Mouse (Mus musculus): ENCODE measurements around the gene Actl11. TPM values are rescaled to one million over a fixed set of nuclear protein-coding genes. Genes with fewer than 3 reads are reported as not detected.
A peak's percentile ranks its signal among the peaks of the same experiment; 100 is the strongest.

The Actl11 gene
- polyA plus RNA-seq, 1 experiment, result not detected

DNA sequence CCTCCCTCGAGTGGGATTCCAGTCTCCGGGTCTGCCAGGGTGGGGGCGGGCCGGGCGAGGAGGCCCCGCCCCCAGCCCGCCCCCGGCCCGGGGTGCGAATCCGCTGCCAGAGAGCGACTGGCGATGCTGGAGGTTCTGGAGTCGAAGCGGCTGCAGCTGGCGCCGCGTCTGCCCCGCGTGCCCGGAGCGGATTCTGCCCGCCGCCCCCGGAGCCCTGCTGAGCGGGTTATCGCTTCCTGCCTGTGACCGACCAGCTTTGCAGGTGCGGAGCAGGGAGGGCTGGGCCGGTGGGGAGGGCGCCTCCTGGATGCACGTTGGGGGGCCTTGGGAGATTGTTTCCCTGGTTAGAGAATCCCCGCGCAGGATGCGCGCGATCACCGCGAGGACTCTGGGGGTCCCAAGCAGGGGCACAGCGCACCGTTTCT is 7.5 kb downstream of the Actl11 start:
- Histone ChIP-seq H3K4me3 (replicated peaks) (peak overlapping the region; percentile 81), H3K4me1 (peaks cover 19% of the 10 kb centered on the region), H3K27me3 (replicated peaks) (peaks cover 93% of the 10 kb centered on the region), H3K36me3 (replicated peaks; ENCODE audit: low read length) (no peaks in the 10 kb centered on the region), H3K9me3 (no peaks in the 10 kb centered on the region)
- no peak for TF ChIP-seq FLI1 (IDR thresholded peaks at IDR 0.05; ENCODE audit: low read length)

- H3K9me3 ChIP-seq, result no peaks in the 10 kb centered on the region
- no peaks in the 10 kb centered on the region for H3K36me3 ChIP-seq (replicated peaks; ENCODE audit: low read length)
- peaks cover 93% of the 10 kb centered on the region for H3K27me3 ChIP-seq (replicated peaks)
- H3K4me3 ChIP-seq (replicated peaks), result peak overlapping the region; percentile 81
- TF ChIP-seq GATA1 (IDR thresholded peaks at IDR 0.05; ENCODE audit: borderline replicate concordance, low read length) (no peak), FLI1 (IDR thresholded peaks at IDR 0.05; ENCODE audit: low read length) (no peak)
- H3K4me1 ChIP-seq, result peaks cover 19% of the 10 kb centered on the region
These were observed 8.1 kb downstream of the Actl11 start for GRCm38 (mm10) chr9:107936215-107936822.

DNA sequence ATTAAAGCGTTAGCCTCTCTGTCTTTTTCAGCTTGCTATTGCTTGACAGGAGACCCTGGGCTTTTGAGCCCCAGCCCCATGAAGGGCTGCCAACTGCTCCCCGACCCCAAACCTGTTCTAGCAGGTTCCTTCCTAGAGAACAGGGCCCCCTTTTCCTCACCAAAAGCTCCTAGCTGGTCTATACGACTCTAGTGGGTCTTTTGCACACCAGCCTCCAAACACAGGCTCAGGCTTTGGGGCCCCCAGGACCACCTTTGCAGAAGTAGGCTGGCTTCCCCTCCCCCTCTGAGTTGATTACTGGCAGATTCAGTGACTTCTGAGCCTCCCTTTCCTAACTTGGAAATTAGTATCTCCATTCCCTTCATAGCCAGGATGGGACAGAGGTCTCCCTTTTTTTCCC is 8.6 kb downstream of the Actl11 start:
- Histone ChIP-seq H3K36me3 (replicated peaks; ENCODE audit: low read length) (no peaks in the 10 kb centered on the region), H3K4me3 (replicated peaks) (no peak overlapping the region), H3K4me1 (peaks cover 19% of the 10 kb centered on the region), H3K27me3 (replicated peaks) (peaks cover 91% of the 10 kb centered on the region), H3K9me3 (no peaks in the 10 kb centered on the region)
- TF ChIP-seq GATA1 (IDR thresholded peaks at IDR 0.05; ENCODE audit: borderline replicate concordance, low read length), result no peak
- TF ChIP-seq FLI1 (IDR thresholded peaks at IDR 0.05; ENCODE audit: low read length), result no peak

DNA sequence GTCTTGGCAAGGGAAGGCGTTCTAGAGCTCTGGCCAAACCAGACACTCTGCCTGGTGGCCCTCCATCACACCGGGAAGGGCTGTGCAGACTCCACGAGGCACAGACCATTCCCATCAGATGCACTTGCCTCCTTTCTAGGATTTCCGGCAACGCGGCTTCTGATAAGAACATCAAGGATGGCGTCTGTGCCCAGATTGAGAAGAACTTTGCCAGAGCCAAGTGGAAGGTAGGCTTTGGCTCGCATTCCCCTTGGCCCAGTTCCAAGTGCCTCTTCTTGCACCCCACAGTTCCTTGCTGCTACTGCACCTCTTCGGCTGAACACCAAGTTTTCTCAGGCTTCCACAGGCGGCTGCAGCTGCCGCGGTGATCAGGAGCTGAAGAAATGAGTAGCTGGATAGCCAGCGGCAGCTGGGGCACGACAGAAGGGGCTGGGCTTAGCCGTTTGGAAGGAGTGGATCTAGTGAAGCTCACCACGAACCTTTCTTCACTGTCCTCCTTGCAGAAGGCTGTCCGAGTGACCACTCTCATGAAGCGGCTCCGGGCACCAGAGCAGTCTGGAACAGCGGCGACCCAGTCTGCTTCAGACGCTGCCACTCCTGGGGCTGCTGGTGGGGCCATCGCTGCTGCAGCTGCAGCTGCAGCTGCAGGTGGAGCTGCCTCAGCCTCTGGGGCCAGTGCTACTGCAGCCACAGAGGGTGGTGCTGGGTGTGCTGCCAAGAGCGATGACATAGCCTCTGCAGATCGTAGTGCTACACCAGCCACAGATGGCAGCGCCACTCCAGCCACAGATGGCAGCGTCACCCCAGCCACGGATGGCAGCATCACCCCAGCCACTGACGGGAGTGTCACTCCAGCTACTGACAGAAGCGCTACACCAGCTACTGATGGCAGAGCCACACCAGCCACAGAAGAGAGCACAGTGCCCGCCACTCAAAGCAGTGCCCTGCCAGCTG is 19.2 kb downstream of the Actl11 start:
- no peak for TF ChIP-seq GATA1 (IDR thresholded peaks at IDR 0.05; ENCODE audit: borderline replicate concordance, low read length)
- no peak for TF ChIP-seq FLI1 (IDR thresholded peaks at IDR 0.05; ENCODE audit: low read length)
- H3K9me3 ChIP-seq, result no peaks in the 10 kb centered on the region
- peaks cover 32% of the 10 kb centered on the region for H3K27me3 ChIP-seq (replicated peaks)
- peaks cover 41% of the 10 kb centered on the region for H3K4me1 ChIP-seq
- H3K4me3 ChIP-seq (replicated peaks), result peak overlapping the region; percentile 29
- no peaks in the 10 kb centered on the region for H3K36me3 ChIP-seq (replicated peaks; ENCODE audit: low read length)

DNA sequence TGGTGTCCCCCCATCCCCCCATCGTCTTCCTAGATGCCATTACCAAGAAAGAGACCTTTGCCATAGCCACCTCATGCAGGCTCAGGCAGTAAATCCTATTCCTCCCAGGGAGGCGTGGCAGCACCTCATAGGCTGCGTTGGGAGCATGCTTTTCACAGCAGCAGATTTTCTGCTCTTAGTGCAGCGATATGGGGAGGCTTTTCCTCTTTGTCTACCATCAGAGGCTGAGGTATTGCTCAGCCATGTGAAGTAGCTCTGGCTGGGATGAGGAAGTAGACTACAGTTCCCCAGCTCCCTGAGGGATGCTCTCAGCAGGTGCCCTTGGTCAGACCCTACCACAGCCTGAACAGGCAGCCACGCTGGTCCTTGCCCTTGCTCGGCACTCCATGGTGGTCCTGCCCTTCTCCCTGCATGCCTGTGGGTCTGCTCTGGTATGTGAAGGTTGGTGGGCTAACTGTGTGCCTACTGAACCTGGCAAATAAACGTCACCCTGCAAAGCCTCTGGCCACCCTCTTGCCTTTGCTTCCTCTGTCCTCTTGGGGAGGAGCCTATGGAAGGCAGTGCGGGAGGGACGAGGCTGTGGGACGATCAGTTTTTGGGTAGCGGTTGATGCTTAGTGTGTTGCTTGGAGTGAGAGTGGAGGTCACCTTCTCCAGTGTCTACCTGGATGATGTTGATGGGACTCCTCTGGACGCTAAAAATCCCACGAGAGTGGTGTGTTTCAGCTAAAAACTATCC is 21.1 kb downstream of the Actl11 start:
- Histone ChIP-seq H3K36me3 (replicated peaks; ENCODE audit: low read length) (peaks cover 7% of the 10 kb centered on the region), H3K4me3 (replicated peaks) (peak overlapping the region; percentile 5), H3K27me3 (replicated peaks) (peaks cover 31% of the 10 kb centered on the region), H3K9me3 (no peaks in the 10 kb centered on the region), H3K4me1 (peaks cover 46% of the 10 kb centered on the region)
- TF ChIP-seq GATA1 (IDR thresholded peaks at IDR 0.05; ENCODE audit: borderline replicate concordance, low read length), result no peak
- no peak for TF ChIP-seq FLI1 (IDR thresholded peaks at IDR 0.05; ENCODE audit: low read length)

GRCm38 (mm10) chr9:107949922-107950235 is 21.6 kb downstream of the Actl11 start, which contains the start of gene Traip:
Traip (plus strand) TSS chr9:107950136.
- Histone ChIP-seq H3K4me1 (peaks cover 46% of the 10 kb centered on the region), H3K4me3 (replicated peaks) (peak within 1 kb of the TSS; percentile 99), H3K27me3 (replicated peaks) (peaks cover 31% of the 10 kb centered on the region), H3K36me3 (replicated peaks; ENCODE audit: low read length) (peaks cover 7% of the 10 kb centered on the region), H3K9me3 (no peaks in the 10 kb centered on the region)
- TF ChIP-seq FLI1 (IDR thresholded peaks at IDR 0.05; ENCODE audit: low read length) (no peak), GATA1 (IDR thresholded peaks at IDR 0.05; ENCODE audit: borderline replicate concordance, low read length) (no peak)

DNA sequence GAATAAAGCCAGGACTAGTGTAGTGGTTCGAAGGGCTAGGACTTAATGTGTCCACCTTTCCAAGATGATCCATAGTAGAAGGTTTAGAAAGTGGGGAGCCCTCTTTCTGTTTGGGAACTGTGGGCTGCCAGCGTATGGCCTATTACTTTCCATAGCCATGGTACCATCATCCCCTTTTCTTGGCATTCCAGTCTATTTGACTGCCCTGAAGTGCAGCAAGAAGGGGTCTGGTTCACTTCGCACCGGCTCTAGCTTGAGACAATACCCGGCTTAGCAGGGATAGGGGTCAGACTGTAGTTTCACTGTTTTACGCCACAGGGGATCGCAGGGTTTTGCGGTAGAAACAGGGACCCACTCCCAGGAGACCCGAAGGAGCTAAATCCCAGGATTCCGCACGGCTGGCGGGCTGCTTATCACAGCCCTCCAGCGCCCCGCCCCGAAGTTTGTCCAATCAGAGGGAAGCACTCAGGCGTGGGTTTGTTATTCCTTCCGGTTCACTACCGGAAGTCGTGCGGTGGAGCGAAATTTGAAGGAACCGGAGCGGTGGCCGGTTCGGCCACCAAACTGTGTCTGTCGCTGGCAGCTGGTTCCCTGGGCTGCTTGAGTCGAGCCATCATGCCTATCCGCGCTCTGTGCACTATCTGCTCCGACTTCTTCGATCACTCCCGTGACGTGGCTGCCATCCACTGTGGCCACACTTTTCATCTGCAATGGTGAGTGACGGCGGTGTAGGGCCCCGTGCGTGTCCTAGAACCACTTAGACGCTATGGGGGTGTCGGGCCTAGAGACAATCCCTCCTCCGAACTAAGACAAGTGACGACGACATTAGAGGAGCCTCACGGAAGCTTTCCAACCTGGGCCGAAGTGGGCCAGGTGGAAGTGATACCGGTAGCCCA is 22.4 kb downstream of the Actl11 start:
- Histone ChIP-seq H3K9me3 (no peaks in the 10 kb centered on the region), H3K27me3 (replicated peaks) (peaks cover 23% of the 10 kb centered on the region), H3K4me3 (replicated peaks) (peak overlapping the region; percentile 99), H3K4me1 (peaks cover 46% of the 10 kb centered on the region), H3K36me3 (replicated peaks; ENCODE audit: low read length) (peaks cover 13% of the 10 kb centered on the region)
- TF ChIP-seq GATA1 (IDR thresholded peaks at IDR 0.05; ENCODE audit: borderline replicate concordance, low read length) (peak; percentile 73; the same call in 1 of the 3 replicates), FLI1 (IDR thresholded peaks at IDR 0.05; ENCODE audit: low read length) (peak; percentile 99; the same call in 1 of the 2 replicates)

DNA sequence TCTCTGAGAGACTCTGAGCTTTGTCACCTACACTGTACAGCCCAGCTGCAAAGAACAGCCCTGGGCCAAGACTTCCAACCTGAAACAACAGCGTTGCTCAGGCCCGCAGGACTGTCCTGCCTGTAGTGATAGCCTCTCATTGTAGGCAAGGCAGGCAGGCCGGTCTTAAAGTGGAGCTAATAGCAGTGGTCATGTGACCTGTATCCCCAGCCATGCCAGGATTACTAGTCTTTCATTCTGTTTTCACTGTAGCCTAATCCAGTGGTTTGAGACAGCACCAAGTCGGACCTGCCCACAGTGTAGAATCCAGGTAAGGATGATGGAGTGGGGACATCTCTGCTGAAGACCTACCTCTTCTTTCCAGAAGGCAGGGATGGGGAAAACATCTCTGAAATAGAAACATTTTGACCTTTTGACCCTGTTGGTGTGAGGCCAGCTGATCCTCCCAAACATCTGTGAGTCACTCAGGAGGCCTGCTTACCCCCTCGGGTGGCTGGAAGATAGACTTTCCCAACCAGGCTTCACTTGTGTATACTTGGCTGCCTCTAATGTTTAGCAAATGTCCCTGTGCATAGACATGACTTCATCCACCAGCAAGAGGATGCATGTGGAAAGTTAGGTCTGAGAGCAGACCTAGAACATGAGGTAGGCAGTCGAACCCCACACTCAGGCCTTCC is 27.5 kb downstream of the Actl11 start:
- Histone ChIP-seq H3K9me3 (no peaks in the 10 kb centered on the region), H3K27me3 (replicated peaks) (no peaks in the 10 kb centered on the region), H3K4me1 (peaks cover 23% of the 10 kb centered on the region), H3K4me3 (replicated peaks) (no peak overlapping the region), H3K36me3 (replicated peaks; ENCODE audit: low read length) (peaks cover 62% of the 10 kb centered on the region)
- TF ChIP-seq FLI1 (IDR thresholded peaks at IDR 0.05; ENCODE audit: low read length), result no peak
- TF ChIP-seq GATA1 (IDR thresholded peaks at IDR 0.05; ENCODE audit: borderline replicate concordance, low read length), result no peak

Measured in megakaryocyte, embryonic 14.5 days (primary cell).